Mouse (Mus musculus) midbrain, embryonic 15.5 days (tissue): ENCODE results near the gene Fam155a. TPM values are rescaled to one million over a fixed set of nuclear protein-coding genes. Genes with fewer than 3 reads are reported as not detected.

ENCODE experiments used
- ATAC-seq: fragments of 200-750 bp; cut with Nextera tagmentation; replicated peaks from 2 replicates; pipeline ENCODE4 v1.8.0; 2017; ENCODE audit warnings: moderate TSS enrichment
- H3K27ac ChIP-seq: fragments of 300-500 bp; sonication (generic); 2 replicates; pipeline ENCODE4 v1.5.1; 2015; ENCODE audit warnings: mild to moderate bottlenecking, inconsistent platforms
- H3K27me3 ChIP-seq: fragments of 300-500 bp; sonication (generic); replicated peaks from 2 replicates; pipeline ENCODE4 v1.6.1; 2015; ENCODE audit warnings: inconsistent platforms
- H3K36me3 ChIP-seq: fragments of 300-500 bp; sonication (generic); replicated peaks from 2 replicates; pipeline ENCODE4 v1.6.1; 2015; ENCODE audit warnings: inconsistent platforms
- H3K4me1 ChIP-seq: fragments of 300-500 bp; sonication (generic); 2 replicates; pipeline ENCODE4 v1.6.1; 2015; ENCODE audit warnings: inconsistent platforms
- H3K4me2 ChIP-seq: fragments of 300-500 bp; sonication (generic); 2 replicates; pipeline ENCODE4 v1.6.1; 2015; ENCODE audit warnings: inconsistent platforms, mild to moderate bottlenecking, moderate library complexity
- H3K4me3 ChIP-seq: fragments of 300-500 bp; sonication (generic); 2 replicates; pipeline ENCODE4 v1.5.1; 2015; ENCODE audit warnings: mild to moderate bottlenecking, inconsistent platforms
- H3K9ac ChIP-seq: fragments of 300-500 bp; sonication (generic); 2 replicates; pipeline ENCODE4 v1.6.1; 2015; ENCODE audit warnings: mild to moderate bottlenecking, inconsistent platforms
- H3K9me3 ChIP-seq: fragments of 300-500 bp; sonication (generic); 2 replicates; pipeline ENCODE4 v1.6.1; 2016; ENCODE audit warnings: inconsistent platforms
- WGBS: fragments of 180-500 bp; shearing (Covaris S2); methylation state at CpG from one replicate; pipeline ENCODE4 v1.1.7; 2015; ENCODE audit warnings: mixed read lengths; 5-methylcytosine and 5-hydroxymethylcytosine counted together
- polyA plus RNA-seq: library from polyadenylated mRNA; unstranded; fragments of >200 nt; fragmentation: Nextera tagmentation; extraction: Ambion mirVana; gene quantifications from 2 replicates; pipeline ENCODE4 v1.2.1, GENCODE M21; 2015

Gene Fam155a
- polyA plus RNA-seq, 1 experiment from 2014 or later = 32.8 TPM

GRCm38 (mm10) chr8:9546429-9546828, 224.5 kb downstream of the Fam155a start:
- Histone ChIP-seq H3K27me3 (no peaks in the 10 kb centered on the region), H3K27ac (peak overlapping the region; percentile 73), H3K9ac (no peak overlapping the region), H3K4me3 (no peak overlapping the region), H3K4me2 (no peak overlapping the region), H3K36me3 (no peaks in the 10 kb centered on the region), H3K9me3 (no peaks in the 10 kb centered on the region), H3K4me1 (peaks cover 25% of the 10 kb centered on the region)
- WGBS = 72% methylated on average over 6 of the region's 6 CpGs
- ATAC-seq = no peak

- Histone ChIP-seq H3K27me3 (no peaks in the 10 kb centered on the region), H3K9ac (no peak overlapping the region), H3K4me1 (peaks cover 25% of the 10 kb centered on the region), H3K4me2 (no peak overlapping the region), H3K4me3 (no peak overlapping the region), H3K36me3 (no peaks in the 10 kb centered on the region), H3K9me3 (no peaks in the 10 kb centered on the region), H3K27ac (no peak overlapping the region)
- WGBS = 75% methylated on average over 2 of the region's 2 CpGs
- ATAC-seq = no peak
These were observed 225.3 kb downstream of the Fam155a start for GRCm38 (mm10) chr8:9545665-9546064.

GRCm38 (mm10) chr8:9535730-9536372, 235.1 kb downstream of the Fam155a start:
- Histone ChIP-seq H3K27me3 (no peaks in the 10 kb centered on the region), H3K27ac (no peak overlapping the region), H3K4me1 (no peaks in the 10 kb centered on the region), H3K9me3 (no peaks in the 10 kb centered on the region), H3K9ac (no peak overlapping the region), H3K36me3 (no peaks in the 10 kb centered on the region), H3K4me3 (no peak overlapping the region), H3K4me2 (no peak overlapping the region)
- 79% methylated on average over 5 of the region's 5 CpGs for WGBS
- no peak for ATAC-seq

GRCm38 (mm10) chr8:9526515-9526914, 244.4 kb downstream of the Fam155a start:
- Histone ChIP-seq H3K9me3 (no peaks in the 10 kb centered on the region), H3K27ac (no peak overlapping the region; the same call in 1 of the 2 replicates), H3K4me1 (peaks cover 10% of the 10 kb centered on the region; the same call in 1 of the 2 replicates), H3K27me3 (no peaks in the 10 kb centered on the region), H3K9ac (no peak overlapping the region), H3K36me3 (no peaks in the 10 kb centered on the region), H3K4me3 (no peak overlapping the region), H3K4me2 (no peak overlapping the region)
- 58% methylated on average over 3 of the region's 3 CpGs for WGBS
- ATAC-seq = no peak; the same call in 1 of the 2 replicates

GRCm38 (mm10) chr8:9521577-9521976, 249.4 kb downstream of the Fam155a start:
- H3K27me3 ChIP-seq = no peaks in the 10 kb centered on the region
- H3K9me3 ChIP-seq = no peaks in the 10 kb centered on the region
- peaks cover 6% of the 10 kb centered on the region; the same call in 1 of the 2 replicates for H3K4me1 ChIP-seq
- H3K4me3 ChIP-seq = no peak overlapping the region
- H3K36me3 ChIP-seq = no peaks in the 10 kb centered on the region
- H3K27ac ChIP-seq = no peak overlapping the region
- no peak for ATAC-seq
- no peak overlapping the region for H3K4me2 ChIP-seq
- H3K9ac ChIP-seq = no peak overlapping the region
- 84% methylated on average over 2 of the region's 2 CpGs for WGBS

- no peaks in the 10 kb centered on the region for H3K4me1 ChIP-seq
- H3K4me3 ChIP-seq = no peak overlapping the region
- no peaks in the 10 kb centered on the region for H3K27me3 ChIP-seq
- no peak overlapping the region for H3K4me2 ChIP-seq
- 58% methylated on average over 6 of the region's 6 CpGs for WGBS
- no peak overlapping the region for H3K9ac ChIP-seq
- H3K9me3 ChIP-seq = no peaks in the 10 kb centered on the region
- no peak for ATAC-seq
- H3K27ac ChIP-seq = no peak overlapping the region
- no peaks in the 10 kb centered on the region for H3K36me3 ChIP-seq
These were observed 270.2 kb downstream of the Fam155a start for GRCm38 (mm10) chr8:9500751-9501150.

- WGBS = 70% methylated on average over 1 of the region's 1 CpGs
- H3K4me1 ChIP-seq = peaks cover 8% of the 10 kb centered on the region
- peak; percentile 53 for ATAC-seq
These were observed 276.7 kb downstream of the Fam155a start for GRCm38 (mm10) chr8:9494225-9494598.

GRCm38 (mm10) chr8:9493557-9494224, 277.3 kb downstream of the Fam155a start:
- Histone ChIP-seq H3K9ac (no peak overlapping the region), H3K4me1 (peaks cover 8% of the 10 kb centered on the region), H3K36me3 (no peaks in the 10 kb centered on the region), H3K4me3 (no peak overlapping the region), H3K27me3 (no peaks in the 10 kb centered on the region), H3K27ac (peak overlapping the region; percentile 60), H3K9me3 (no peaks in the 10 kb centered on the region), H3K4me2 (peak overlapping the region; percentile 9; the same call in 1 of the 2 replicates)
- WGBS = 40% methylated on average over 8 of the region's 8 CpGs
- peak; percentile 83 for ATAC-seq

More at GRCm38 (mm10) chr8:9494225-9494598, 276.7 kb downstream of the Fam155a start:
- Histone ChIP-seq H3K9ac (no peak overlapping the region), H3K9me3 (no peaks in the 10 kb centered on the region), H3K27ac (peak overlapping the region; percentile 60), H3K4me2 (no peak overlapping the region), H3K36me3 (no peaks in the 10 kb centered on the region), H3K27me3 (no peaks in the 10 kb centered on the region), H3K4me3 (no peak overlapping the region)

- 45% methylated on average over 5 of the region's 5 CpGs for WGBS
- Histone ChIP-seq H3K27me3 (no peaks in the 10 kb centered on the region), H3K9ac (no peak overlapping the region), H3K9me3 (no peaks in the 10 kb centered on the region), H3K4me3 (no peak overlapping the region), H3K4me1 (peaks cover 8% of the 10 kb centered on the region), H3K36me3 (no peaks in the 10 kb centered on the region), H3K27ac (peak overlapping the region; percentile 44; the same call in 1 of the 2 replicates), H3K4me2 (no peak overlapping the region)
- ATAC-seq = peak; percentile 80; the same call in 1 of the 2 replicates
These were observed 288.4 kb downstream of the Fam155a start for GRCm38 (mm10) chr8:9482565-9482964.

GRCm38 (mm10) chr8:9471290-9471689, 299.7 kb downstream of the Fam155a start:
- H3K27ac ChIP-seq = no peak overlapping the region
- no peaks in the 10 kb centered on the region for H3K36me3 ChIP-seq
- 46% methylated on average over 5 of the region's 5 CpGs for WGBS
- H3K4me3 ChIP-seq = no peak overlapping the region
- H3K9ac ChIP-seq = no peak overlapping the region
- H3K9me3 ChIP-seq = no peaks in the 10 kb centered on the region
- no peaks in the 10 kb centered on the region for H3K27me3 ChIP-seq
- ATAC-seq = no peak
- H3K4me2 ChIP-seq = no peak overlapping the region
- H3K4me1 ChIP-seq = peaks cover 5% of the 10 kb centered on the region; the same call in 1 of the 2 replicates

GRCm38 (mm10) chr8:9470114-9470513, 300.8 kb downstream of the Fam155a start:
- H3K4me2 ChIP-seq = no peak overlapping the region
- no peak overlapping the region for H3K9ac ChIP-seq
- 75% methylated on average over 3 of the region's 3 CpGs for whole genome bisulfite sequencing
- peaks cover 5% of the 10 kb centered on the region; the same call in 1 of the 2 replicates for H3K4me1 ChIP-seq
- no peak; the same call in 1 of the 2 replicates for ATAC-seq
- H3K4me3 ChIP-seq = no peak overlapping the region
- H3K36me3 ChIP-seq = no peaks in the 10 kb centered on the region
- no peaks in the 10 kb centered on the region for H3K27me3 ChIP-seq
- H3K9me3 ChIP-seq = no peaks in the 10 kb centered on the region
- no peak overlapping the region for H3K27ac ChIP-seq

- H3K27ac ChIP-seq = no peak overlapping the region
- WGBS = 77% methylated on average over 4 of the region's 4 CpGs
- H3K4me1 ChIP-seq = no peaks in the 10 kb centered on the region
These were observed 309.9 kb downstream of the Fam155a start for GRCm38 (mm10) chr8:9461111-9461510.

More at GRCm38 (mm10) chr8:9461111-9461510, 309.9 kb downstream of the Fam155a start:
- Histone ChIP-seq H3K4me2 (no peak overlapping the region), H3K9ac (no peak overlapping the region), H3K4me3 (no peak overlapping the region), H3K36me3 (no peaks in the 10 kb centered on the region), H3K9me3 (no peaks in the 10 kb centered on the region), H3K27me3 (no peaks in the 10 kb centered on the region)
- ATAC-seq = no peak
